Mouse (Mus musculus): ENCODE measurements around the gene Ints7. TPM values are rescaled to one million over a fixed set of nuclear protein-coding genes. Genes with fewer than 3 reads are reported as not detected.

Ints7 gene
- polyA plus RNA-seq, 1 experiment from 2014 or later = 35.7 TPM

DNA sequence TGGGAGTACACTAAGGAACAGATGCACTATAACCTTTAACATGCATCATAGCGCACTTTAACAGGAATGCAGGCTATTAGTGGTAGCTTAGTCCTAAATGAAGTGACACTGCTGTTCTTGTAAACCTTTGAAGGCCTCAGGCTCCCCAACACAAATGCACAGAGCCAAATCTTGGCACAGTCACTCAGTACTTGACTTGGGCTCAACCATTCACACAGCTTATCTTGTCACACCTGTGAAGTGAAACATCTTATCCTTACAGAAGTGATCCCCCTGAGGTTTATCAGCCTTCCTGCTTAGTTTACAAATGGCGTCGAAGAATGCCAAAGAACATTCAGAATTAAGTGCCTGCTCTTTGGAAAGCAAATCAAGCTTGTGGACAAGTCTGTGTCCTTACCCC is 31.7 kb upstream of the Ints7 start:
- Histone ChIP-seq H3K4me1 (ENCODE audit: control insufficient read depth, insufficient read depth, low read length) (no peaks in the 10 kb centered on the region), H3K27ac (ENCODE audit: low read length) (no peak overlapping the region), H3K27me3 (replicated peaks; ENCODE audit: control insufficient read depth, insufficient read depth, low read length) (no peaks in the 10 kb centered on the region), H3K9ac (ENCODE audit: low read depth, low read length) (no peak overlapping the region), H3K4me3 (ENCODE audit: low read length) (no peak overlapping the region), H3K4me2 (ENCODE audit: low read depth, low read length) (no peak overlapping the region), H3K9me3 (ENCODE audit: control insufficient read depth, low read length) (no peaks in the 10 kb centered on the region), H3K36me3 (ENCODE audit: control insufficient read depth, insufficient read depth, low read length) (peaks cover 4% of the 10 kb centered on the region; the same call in 1 of the 2 replicates)
- WGBS = 88% methylated on average over 3 of the region's 3 CpGs
- no peak for ATAC-seq

DNA sequence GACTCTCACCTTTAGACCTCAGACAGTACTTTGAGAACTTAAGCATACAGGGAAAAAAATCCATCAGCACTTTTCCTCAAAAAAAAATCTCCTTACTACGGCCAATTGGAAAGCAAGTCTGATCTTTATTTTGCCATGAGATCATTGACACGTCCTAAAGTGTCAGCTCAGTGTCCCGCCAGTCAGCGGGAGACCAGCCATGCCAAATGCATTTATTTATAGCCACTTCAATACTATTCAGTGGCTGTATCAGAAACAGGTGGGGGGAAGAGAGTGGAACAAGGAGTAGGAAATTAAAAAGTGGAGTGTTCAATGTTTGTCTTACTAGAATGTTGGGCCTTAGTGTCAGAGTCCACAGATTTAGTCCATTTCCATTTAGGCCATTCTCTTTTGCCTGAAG is 24.6 kb upstream of the Ints7 start:
- ATAC-seq = no peak

DNA sequence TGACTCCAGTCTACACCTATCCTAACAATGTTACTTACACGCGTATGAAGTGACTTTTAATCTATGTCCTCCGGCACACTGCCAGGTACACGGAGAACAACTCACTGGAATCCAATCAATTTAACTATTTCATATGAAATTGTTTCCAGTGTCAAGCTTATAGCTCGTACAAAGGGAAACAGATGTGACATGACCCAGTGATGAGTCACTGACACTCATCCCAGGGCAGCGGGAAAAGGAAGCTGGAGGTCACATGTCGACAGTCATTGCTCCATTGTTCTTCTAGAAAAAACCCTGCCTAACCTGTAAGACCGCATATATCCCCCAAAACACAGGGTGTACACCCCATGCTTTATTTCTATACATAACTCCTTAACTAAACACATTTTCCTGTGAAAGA is 18.3 kb upstream of the Ints7 start:
- H3K4me3 ChIP-seq (ENCODE audit: low read length) = no peak overlapping the region
- peak; percentile 38; the same call in 1 of the 2 replicates for ATAC-seq
- H3K27me3 ChIP-seq (replicated peaks; ENCODE audit: control insufficient read depth, insufficient read depth, low read length) = no peaks in the 10 kb centered on the region
- no peak overlapping the region for H3K27ac ChIP-seq (ENCODE audit: low read length)
- no peak overlapping the region for H3K9ac ChIP-seq (ENCODE audit: low read depth, low read length)
- WGBS = 72% methylated on average over 8 of the region's 8 CpGs
- no peak overlapping the region for H3K4me2 ChIP-seq (ENCODE audit: low read depth, low read length)
- no peaks in the 10 kb centered on the region for H3K4me1 ChIP-seq (ENCODE audit: control insufficient read depth, insufficient read depth, low read length)
- 0 out of 2 replicates have a peak, but pooled peaks cover 4% of the 10 kb centered on the region for H3K36me3 ChIP-seq (ENCODE audit: control insufficient read depth, insufficient read depth, low read length)
- H3K9me3 ChIP-seq (ENCODE audit: control insufficient read depth, low read length) = no peaks in the 10 kb centered on the region

More for the DNA sequence above, 24.6 kb upstream of the Ints7 start:
- no peaks in the 10 kb centered on the region for H3K9me3 ChIP-seq (ENCODE audit: control insufficient read depth, low read length)
- H3K4me3 ChIP-seq (ENCODE audit: low read length) = no peak overlapping the region
- 0 out of 2 replicates have a peak, but pooled peaks cover 4% of the 10 kb centered on the region for H3K36me3 ChIP-seq (ENCODE audit: control insufficient read depth, insufficient read depth, low read length)
- 84% methylated on average over 4 of the region's 4 CpGs for WGBS
- no peak overlapping the region for H3K27ac ChIP-seq (ENCODE audit: low read length)
- no peak overlapping the region for H3K4me2 ChIP-seq (ENCODE audit: low read depth, low read length)
- H3K27me3 ChIP-seq (replicated peaks; ENCODE audit: control insufficient read depth, insufficient read depth, low read length) = no peaks in the 10 kb centered on the region
- no peaks in the 10 kb centered on the region for H3K4me1 ChIP-seq (ENCODE audit: control insufficient read depth, insufficient read depth, low read length)
- H3K9ac ChIP-seq (ENCODE audit: low read depth, low read length) = no peak overlapping the region

DNA sequence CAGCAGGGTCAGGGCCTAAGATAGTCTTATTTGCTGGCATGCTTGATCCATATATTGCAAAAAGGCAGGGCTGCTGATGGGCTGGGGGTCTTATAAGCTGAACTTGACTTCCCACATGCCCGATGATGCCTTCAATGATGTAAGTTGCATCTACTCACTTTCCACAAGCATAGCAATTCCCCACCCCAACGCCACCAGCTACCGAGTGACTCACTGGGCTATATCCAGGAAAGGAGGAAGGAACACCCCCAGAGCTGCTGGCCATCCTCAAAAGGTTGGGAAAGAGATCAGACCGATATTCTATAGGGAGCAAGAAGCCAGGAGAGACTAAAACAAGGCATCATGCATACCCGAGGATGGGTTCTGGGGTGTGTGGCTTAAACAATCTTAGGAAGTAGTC is 15.7 kb upstream of the Ints7 start:
- ATAC-seq = no peak
- 81% methylated on average over 5 of the region's 5 CpGs for WGBS

DNA sequence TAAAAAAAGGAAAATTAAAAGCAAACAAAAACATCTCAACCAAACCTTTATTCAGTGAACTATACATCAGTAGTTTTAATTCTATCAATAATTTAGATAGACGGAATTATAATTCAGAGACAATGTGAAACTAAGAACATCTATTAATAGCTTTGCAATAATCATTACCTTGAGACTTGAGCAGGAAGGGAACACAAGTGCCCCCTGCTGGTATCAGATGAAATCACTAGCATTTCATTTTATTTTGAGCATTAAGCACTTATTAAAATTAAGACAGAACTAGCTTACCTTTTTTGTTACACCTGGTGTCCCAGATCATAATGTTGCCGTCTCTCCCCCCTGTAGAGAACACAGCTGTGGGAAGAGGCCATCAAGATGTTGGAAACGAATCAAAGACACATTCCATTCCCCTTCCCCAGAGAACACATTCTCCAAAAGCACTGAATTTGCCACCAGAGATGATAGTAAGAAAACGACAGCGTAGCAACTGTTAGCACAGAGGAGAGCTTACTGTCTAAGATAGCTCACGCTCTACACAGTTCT is 12.5 kb upstream of the Ints7 start:
- no peak for ATAC-seq
- Histone ChIP-seq H3K4me1 (ENCODE audit: control insufficient read depth, insufficient read depth, low read length) (no peaks in the 10 kb centered on the region), H3K4me3 (ENCODE audit: low read length) (no peak overlapping the region), H3K9me3 (ENCODE audit: control insufficient read depth, low read length) (no peaks in the 10 kb centered on the region), H3K36me3 (ENCODE audit: control insufficient read depth, insufficient read depth, low read length) (no peaks in the 10 kb centered on the region), H3K27me3 (replicated peaks; ENCODE audit: control insufficient read depth, insufficient read depth, low read length) (no peaks in the 10 kb centered on the region), H3K4me2 (ENCODE audit: low read depth, low read length) (no peak overlapping the region), H3K27ac (ENCODE audit: low read length) (no peak overlapping the region), H3K9ac (ENCODE audit: low read depth, low read length) (no peak overlapping the region)
- 60% methylated on average over 6 of the region's 6 CpGs for WGBS

More for the DNA sequence above, 15.7 kb upstream of the Ints7 start:
- Histone ChIP-seq H3K27ac (ENCODE audit: low read length) (no peak overlapping the region), H3K36me3 (ENCODE audit: control insufficient read depth, insufficient read depth, low read length) (no peaks in the 10 kb centered on the region), H3K4me3 (ENCODE audit: low read length) (no peak overlapping the region), H3K4me1 (ENCODE audit: control insufficient read depth, insufficient read depth, low read length) (no peaks in the 10 kb centered on the region), H3K27me3 (replicated peaks; ENCODE audit: control insufficient read depth, insufficient read depth, low read length) (no peaks in the 10 kb centered on the region), H3K9ac (ENCODE audit: low read depth, low read length) (no peak overlapping the region), H3K4me2 (ENCODE audit: low read depth, low read length) (no peak overlapping the region), H3K9me3 (ENCODE audit: control insufficient read depth, low read length) (no peaks in the 10 kb centered on the region)

DNA sequence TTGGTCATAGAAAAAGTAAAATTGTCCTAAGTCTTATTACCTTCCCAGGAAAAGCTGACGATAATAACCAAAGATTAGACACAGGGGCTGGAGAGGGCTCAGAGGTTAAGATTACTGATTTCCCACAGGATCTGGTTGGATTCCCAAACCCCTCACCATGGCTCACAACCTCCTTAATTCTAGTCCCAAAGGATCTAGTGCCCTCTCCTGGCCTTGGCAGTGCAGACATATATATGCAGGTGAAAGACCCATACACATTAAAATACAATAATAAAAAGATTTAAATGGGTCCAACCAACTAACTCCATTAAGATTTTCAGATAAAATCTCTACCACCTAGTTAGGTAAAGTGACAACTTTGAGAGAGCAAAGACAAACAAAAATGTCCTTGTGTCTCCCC is 7.6 kb upstream of the Ints7 start:
- Histone ChIP-seq H3K9me3 (ENCODE audit: control insufficient read depth, low read length) (no peaks in the 10 kb centered on the region), H3K4me3 (ENCODE audit: low read length) (no peak overlapping the region), H3K27ac (ENCODE audit: low read length) (no peak overlapping the region), H3K36me3 (ENCODE audit: control insufficient read depth, insufficient read depth, low read length) (no peaks in the 10 kb centered on the region), H3K9ac (ENCODE audit: low read depth, low read length) (no peak overlapping the region), H3K4me1 (ENCODE audit: control insufficient read depth, insufficient read depth, low read length) (no peaks in the 10 kb centered on the region), H3K4me2 (ENCODE audit: low read depth, low read length) (no peak overlapping the region), H3K27me3 (replicated peaks; ENCODE audit: control insufficient read depth, insufficient read depth, low read length) (no peaks in the 10 kb centered on the region)
- no peak for ATAC-seq
- WGBS = 91% methylated on average over 1 of the region's 1 CpGs

DNA sequence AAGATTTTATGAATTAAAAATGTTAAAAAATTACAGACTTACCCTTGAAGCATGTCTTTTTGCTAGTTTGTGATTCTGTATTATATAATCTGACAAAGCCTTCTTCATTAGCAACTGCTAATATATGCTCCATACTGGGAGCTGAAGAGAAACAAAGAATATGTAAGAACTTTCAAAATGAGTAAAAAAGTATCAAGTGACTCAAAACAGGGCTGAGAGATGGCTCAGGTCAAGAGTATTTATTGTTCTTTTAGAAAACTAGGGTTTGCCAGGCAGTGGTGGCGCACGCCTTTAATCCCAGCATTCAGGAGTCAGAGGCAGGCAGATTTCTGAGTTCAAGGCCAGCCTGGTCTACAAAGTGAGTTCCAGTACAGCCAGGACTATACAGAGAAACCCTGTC is 5.8 kb upstream of the Ints7 start:
- no peaks in the 10 kb centered on the region for H3K36me3 ChIP-seq (ENCODE audit: control insufficient read depth, insufficient read depth, low read length)
- 92% methylated on average over 2 of the region's 2 CpGs for WGBS
- ATAC-seq = no peak
- H3K27me3 ChIP-seq (replicated peaks; ENCODE audit: control insufficient read depth, insufficient read depth, low read length) = no peaks in the 10 kb centered on the region
- peaks cover 2% of the 10 kb centered on the region; the same call in 1 of the 2 replicates for H3K4me1 ChIP-seq (ENCODE audit: control insufficient read depth, insufficient read depth, low read length)
- no peak overlapping the region for H3K4me2 ChIP-seq (ENCODE audit: low read depth, low read length)
- no peak overlapping the region for H3K9ac ChIP-seq (ENCODE audit: low read depth, low read length)
- H3K27ac ChIP-seq (ENCODE audit: low read length) = no peak overlapping the region
- H3K9me3 ChIP-seq (ENCODE audit: control insufficient read depth, low read length) = no peaks in the 10 kb centered on the region
- no peak overlapping the region for H3K4me3 ChIP-seq (ENCODE audit: low read length)

DNA sequence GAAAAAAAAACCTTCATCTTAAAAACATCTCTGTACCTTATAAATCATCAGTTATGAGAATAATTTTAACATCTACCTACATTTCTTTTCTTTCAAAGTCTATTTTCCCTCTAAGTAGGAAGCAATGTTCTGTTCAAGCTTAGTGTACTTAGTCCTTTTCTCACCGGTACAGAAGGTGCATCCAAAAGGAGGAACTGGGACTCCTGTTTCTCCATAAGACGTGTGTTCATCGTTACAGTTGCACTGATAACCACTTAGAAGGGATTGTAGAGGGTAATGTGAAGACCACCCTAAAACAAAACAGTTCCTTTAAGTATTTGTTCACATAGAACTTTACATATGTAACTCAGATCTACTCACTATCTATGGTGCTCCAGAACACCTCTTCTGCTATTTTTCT is 5.0 kb upstream of the Ints7 start:
- no peak overlapping the region for H3K9ac ChIP-seq (ENCODE audit: low read depth, low read length)
- WGBS = 90% methylated on average over 3 of the region's 3 CpGs
- ATAC-seq = no peak
- no peak overlapping the region for H3K4me3 ChIP-seq (ENCODE audit: low read length)
- H3K27me3 ChIP-seq (replicated peaks; ENCODE audit: control insufficient read depth, insufficient read depth, low read length) = no peaks in the 10 kb centered on the region
- H3K27ac ChIP-seq (ENCODE audit: low read length) = no peak overlapping the region
- H3K36me3 ChIP-seq (ENCODE audit: control insufficient read depth, insufficient read depth, low read length) = no peaks in the 10 kb centered on the region
- H3K4me1 ChIP-seq (ENCODE audit: control insufficient read depth, insufficient read depth, low read length) = peaks cover 2% of the 10 kb centered on the region; the same call in 1 of the 2 replicates
- H3K4me2 ChIP-seq (ENCODE audit: low read depth, low read length) = no peak overlapping the region
- H3K9me3 ChIP-seq (ENCODE audit: control insufficient read depth, low read length) = no peaks in the 10 kb centered on the region

DNA sequence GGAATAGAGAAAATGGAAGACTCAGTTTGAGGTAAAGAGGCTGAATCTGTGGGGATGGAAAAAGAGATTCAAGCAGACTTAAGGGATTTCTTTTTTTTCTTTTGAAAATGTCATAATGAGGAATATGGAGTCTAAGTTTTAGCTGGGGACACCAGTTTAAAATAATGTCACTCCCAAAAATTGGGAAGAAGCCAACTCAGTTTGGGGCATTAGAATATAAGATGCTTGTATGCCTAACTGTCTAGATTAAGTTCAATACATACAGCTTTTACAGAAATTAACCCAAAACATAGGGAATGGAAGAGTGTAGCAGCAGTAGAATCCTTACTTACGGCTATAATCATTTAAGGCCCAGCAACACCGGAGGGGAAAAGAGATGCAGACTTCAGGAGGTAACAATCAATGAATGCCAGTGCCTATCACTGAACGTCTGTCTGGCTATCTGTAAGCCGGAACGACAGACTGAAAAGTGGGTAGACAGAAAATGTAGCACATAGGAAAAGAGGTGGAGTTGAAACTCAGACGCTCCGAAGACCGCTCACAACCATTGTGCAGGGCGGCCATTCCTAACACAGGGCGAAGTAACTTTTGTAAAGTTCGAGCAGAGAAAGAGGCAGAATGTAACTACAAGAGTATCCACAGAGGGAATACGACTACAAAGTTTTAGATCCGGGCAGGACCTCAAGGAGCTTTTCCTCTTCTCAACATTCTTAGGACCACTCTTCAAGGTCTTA is 1.4 kb upstream of the Ints7 start:
- peak overlapping the region; percentile 85 for H3K4me2 ChIP-seq (ENCODE audit: low read depth, low read length)
- ATAC-seq = no peak
- peak overlapping the region; percentile 91 for H3K27ac ChIP-seq (ENCODE audit: low read length)
- WGBS = 2% methylated on average over 13 of the region's 13 CpGs
- H3K9ac ChIP-seq (ENCODE audit: low read depth, low read length) = peak overlapping the region; percentile 78
- peak overlapping the region; percentile 90 for H3K4me3 ChIP-seq (ENCODE audit: low read length)
- H3K36me3 ChIP-seq (ENCODE audit: control insufficient read depth, insufficient read depth, low read length) = no peaks in the 10 kb centered on the region
- peaks cover 21% of the 10 kb centered on the region for H3K4me1 ChIP-seq (ENCODE audit: control insufficient read depth, insufficient read depth, low read length)
- H3K9me3 ChIP-seq (ENCODE audit: control insufficient read depth, low read length) = no peaks in the 10 kb centered on the region
- H3K27me3 ChIP-seq (replicated peaks; ENCODE audit: control insufficient read depth, insufficient read depth, low read length) = no peaks in the 10 kb centered on the region
